Mouse (Mus musculus): ENCODE results near the gene Insrr. TPM values are rescaled to one million over a fixed set of nuclear protein-coding genes. Genes with fewer than 3 reads are reported as not detected.
A peak's percentile ranks its signal among the peaks of the same experiment; 100 is the strongest.

The Insrr gene
- polyA plus RNA-seq, 1 experiment from 2014 or later: 1.2 TPM

DNA sequence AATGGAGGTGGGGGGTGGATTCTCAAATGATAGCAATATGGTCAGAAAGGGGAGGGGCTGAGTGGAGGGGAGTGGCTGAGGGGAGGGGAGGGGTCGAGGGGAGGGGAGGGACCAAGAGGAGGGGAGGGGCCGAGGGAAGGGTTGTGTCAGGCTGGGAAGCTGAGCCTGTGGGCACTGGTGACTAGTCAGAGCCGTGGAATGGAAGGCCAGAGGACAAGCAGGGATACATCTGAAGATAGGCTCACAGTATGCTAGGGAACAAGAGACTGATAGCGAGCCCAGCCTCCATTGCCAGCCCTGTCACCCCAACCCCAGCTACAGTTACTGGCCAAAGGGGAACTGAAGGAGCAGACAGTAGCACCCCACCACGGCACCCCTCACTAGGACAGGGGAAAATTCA is 38.1 kb upstream of the Insrr start:
- Histone ChIP-seq H3K9ac (ENCODE audit: low read depth, low read length) (no peak overlapping the region), H3K4me1 (ENCODE audit: control insufficient read depth, insufficient read depth, low read length) (peaks cover 31% of the 10 kb centered on the region), H3K9me3 (ENCODE audit: control insufficient read depth, low read length) (no peaks in the 10 kb centered on the region), H3K4me2 (ENCODE audit: low read depth, low read length) (no peak overlapping the region), H3K4me3 (ENCODE audit: low read depth, low read length) (no peak overlapping the region), H3K27me3 (replicated peaks; ENCODE audit: control insufficient read depth, insufficient read depth, low read length) (0 out of 2 replicates have a peak, but pooled peaks cover 2% of the 10 kb centered on the region), H3K36me3 (ENCODE audit: control insufficient read depth, insufficient read depth, low read length) (peaks cover 11% of the 10 kb centered on the region; the same call in 1 of the 2 replicates), H3K27ac (replicated peaks; ENCODE audit: low read depth, low read length) (no peak overlapping the region)
- DNase-seq (ENCODE audit: low spot score): no peak
- 46% methylated on average over 4 of the region's 5 CpGs for WGBS
- ATAC-seq (ENCODE audit: low read depth): no peak

DNA sequence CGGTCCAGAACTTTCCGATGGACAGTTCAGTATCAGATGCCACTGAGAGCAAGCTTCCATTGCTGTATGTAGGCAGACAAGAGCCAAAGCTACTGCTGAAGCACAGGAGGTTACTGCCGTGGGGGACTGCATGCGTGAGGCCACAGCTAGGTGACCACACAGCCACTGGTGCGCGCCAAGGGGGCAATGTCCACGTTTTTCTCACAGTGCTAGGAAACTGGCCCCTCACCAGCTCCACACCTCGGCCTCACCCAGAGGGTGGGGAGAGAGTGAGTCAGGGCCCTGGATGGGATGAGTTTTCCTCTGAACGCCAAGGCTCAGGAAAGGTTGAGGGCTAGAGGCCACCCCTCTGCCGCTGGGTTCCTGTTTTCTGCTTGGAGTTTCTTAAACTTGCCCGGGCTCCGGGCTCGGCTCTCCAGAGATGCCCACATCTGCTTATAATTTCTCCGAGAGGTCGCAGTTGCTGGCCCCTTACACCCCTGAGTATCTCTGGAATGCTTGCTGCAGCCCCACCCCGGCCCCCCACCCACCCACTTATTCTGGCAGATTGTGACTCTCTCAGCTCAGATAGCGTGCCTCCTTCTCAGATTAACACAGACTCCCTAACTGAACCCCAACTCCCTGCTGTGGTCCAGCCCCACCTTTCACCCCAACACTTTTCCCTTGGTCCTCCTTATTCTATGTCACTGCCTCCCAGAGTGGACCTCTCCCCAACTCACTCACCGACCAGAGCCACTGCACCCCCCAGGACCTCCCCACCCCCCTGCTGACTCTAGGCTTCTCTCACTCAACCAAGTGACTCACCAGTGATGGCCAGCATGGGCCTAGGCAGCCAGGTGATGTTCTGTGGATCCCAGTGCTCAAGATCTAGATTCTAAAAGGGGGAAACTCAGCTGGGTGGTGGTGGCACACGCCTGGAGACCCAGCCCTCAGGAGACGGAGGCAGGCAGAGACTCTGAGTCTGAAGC is 35.1 kb upstream of the Insrr start:
- 0 out of 2 replicates have a peak, but pooled peaks cover 2% of the 10 kb centered on the region for H3K27me3 ChIP-seq (replicated peaks; ENCODE audit: control insufficient read depth, insufficient read depth, low read length)
- 44% methylated on average over 19 of the region's 20 CpGs for WGBS
- H3K27ac ChIP-seq (replicated peaks; ENCODE audit: low read depth, low read length): peak overlapping the region; percentile 75
- H3K9ac ChIP-seq (ENCODE audit: low read depth, low read length): peak overlapping the region; percentile 34; the same call in 1 of the 2 replicates
- DNase-seq (ENCODE audit: low spot score) (no peak), ATAC-seq (ENCODE audit: low read depth) (no peak)
- H3K4me1 ChIP-seq (ENCODE audit: control insufficient read depth, insufficient read depth, low read length): peaks cover 42% of the 10 kb centered on the region
- H3K36me3 ChIP-seq (ENCODE audit: control insufficient read depth, insufficient read depth, low read length): no peaks in the 10 kb centered on the region
- peak overlapping the region; percentile 18 for H3K4me2 ChIP-seq (ENCODE audit: low read depth, low read length)
- H3K9me3 ChIP-seq (ENCODE audit: control insufficient read depth, low read length): no peaks in the 10 kb centered on the region
- H3K4me3 ChIP-seq (ENCODE audit: low read depth, low read length): no peak overlapping the region

DNA sequence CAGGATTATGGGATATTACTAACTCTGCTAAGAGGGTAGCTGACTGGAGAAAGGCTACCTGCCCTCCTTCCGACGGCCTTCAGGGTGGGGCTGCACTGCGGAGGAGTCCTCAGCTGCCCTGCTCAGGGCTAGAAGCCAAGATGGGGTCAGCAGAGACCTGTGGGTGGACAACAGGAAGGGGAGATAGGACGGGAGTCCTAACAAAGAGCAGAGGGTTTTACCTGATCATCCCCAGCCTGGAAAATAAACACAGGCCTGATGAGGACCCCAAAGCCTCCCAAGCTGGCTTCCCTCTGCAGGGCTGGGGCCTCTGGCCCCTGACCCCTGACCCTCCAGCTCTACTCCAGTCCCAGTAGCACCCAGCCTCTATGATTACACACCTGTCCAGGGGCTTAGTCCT is 33.5 kb upstream of the Insrr start:
- peaks cover 55% of the 10 kb centered on the region for H3K4me1 ChIP-seq (ENCODE audit: control insufficient read depth, insufficient read depth, low read length)
- no peak overlapping the region for H3K4me3 ChIP-seq (ENCODE audit: low read depth, low read length)
- no peak for DNase-seq (ENCODE audit: low spot score)
- H3K27me3 ChIP-seq (replicated peaks; ENCODE audit: control insufficient read depth, insufficient read depth, low read length): no peaks in the 10 kb centered on the region
- H3K36me3 ChIP-seq (ENCODE audit: control insufficient read depth, insufficient read depth, low read length): no peaks in the 10 kb centered on the region
- peak overlapping the region; percentile 87 for H3K27ac ChIP-seq (replicated peaks; ENCODE audit: low read depth, low read length)
- no peaks in the 10 kb centered on the region for H3K9me3 ChIP-seq (ENCODE audit: control insufficient read depth, low read length)
- ATAC-seq (ENCODE audit: low read depth): no peak
- WGBS: 40% methylated on average over 4 of the region's 4 CpGs
- peak overlapping the region; percentile 41 for H3K4me2 ChIP-seq (ENCODE audit: low read depth, low read length)
- H3K9ac ChIP-seq (ENCODE audit: low read depth, low read length): 0 out of 2 replicates have a peak overlapping the region, but pooled peaks have one; percentile 20

DNA sequence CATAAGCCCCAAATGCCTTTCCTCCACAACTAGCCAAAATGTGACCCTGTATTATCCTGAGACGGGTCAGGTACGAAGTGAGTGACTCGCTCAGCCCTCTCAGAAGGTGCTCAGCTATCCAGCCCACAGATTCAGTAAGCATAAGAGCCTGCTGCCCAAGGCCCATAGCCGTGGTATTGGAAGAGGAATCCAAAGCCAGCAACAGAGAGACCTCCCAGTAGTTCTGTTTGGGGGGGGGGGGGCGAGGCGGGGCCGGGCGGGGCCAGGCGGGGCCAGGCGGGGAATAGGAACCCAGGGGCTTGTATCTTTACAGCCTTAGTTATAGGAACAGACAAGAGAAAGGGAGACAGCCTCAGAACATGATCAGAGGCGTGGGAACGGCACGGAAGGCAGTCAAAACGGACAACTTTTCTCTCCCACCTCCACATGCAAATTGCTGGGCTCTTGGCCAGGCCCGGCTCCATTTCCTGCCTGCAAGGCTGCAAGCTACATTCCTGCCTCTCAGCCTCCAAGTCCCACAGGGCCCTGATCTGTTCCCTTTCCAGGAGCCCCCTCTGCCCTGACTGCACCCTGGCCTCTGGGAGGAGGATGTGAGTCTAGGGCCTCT is 33.0 kb upstream of the Insrr start:
- peak overlapping the region; percentile 87 for H3K27ac ChIP-seq (replicated peaks; ENCODE audit: low read depth, low read length)
- H3K36me3 ChIP-seq (ENCODE audit: control insufficient read depth, insufficient read depth, low read length): no peaks in the 10 kb centered on the region
- peaks cover 55% of the 10 kb centered on the region for H3K4me1 ChIP-seq (ENCODE audit: control insufficient read depth, insufficient read depth, low read length)
- H3K4me2 ChIP-seq (ENCODE audit: low read depth, low read length): peak overlapping the region; percentile 41
- 0 out of 2 replicates have a peak overlapping the region, but pooled peaks have one; percentile 20 for H3K9ac ChIP-seq (ENCODE audit: low read depth, low read length)
- H3K9me3 ChIP-seq (ENCODE audit: control insufficient read depth, low read length): no peaks in the 10 kb centered on the region
- H3K27me3 ChIP-seq (replicated peaks; ENCODE audit: control insufficient read depth, insufficient read depth, low read length): no peaks in the 10 kb centered on the region
- ATAC-seq (ENCODE audit: low read depth): peak; percentile 78
- 12% methylated on average over 13 of the region's 15 CpGs for WGBS
- H3K4me3 ChIP-seq (ENCODE audit: low read depth, low read length): peak overlapping the region; percentile 4; the same call in 1 of the 2 replicates
- peak; percentile 95 for DNase-seq (ENCODE audit: low spot score)

DNA sequence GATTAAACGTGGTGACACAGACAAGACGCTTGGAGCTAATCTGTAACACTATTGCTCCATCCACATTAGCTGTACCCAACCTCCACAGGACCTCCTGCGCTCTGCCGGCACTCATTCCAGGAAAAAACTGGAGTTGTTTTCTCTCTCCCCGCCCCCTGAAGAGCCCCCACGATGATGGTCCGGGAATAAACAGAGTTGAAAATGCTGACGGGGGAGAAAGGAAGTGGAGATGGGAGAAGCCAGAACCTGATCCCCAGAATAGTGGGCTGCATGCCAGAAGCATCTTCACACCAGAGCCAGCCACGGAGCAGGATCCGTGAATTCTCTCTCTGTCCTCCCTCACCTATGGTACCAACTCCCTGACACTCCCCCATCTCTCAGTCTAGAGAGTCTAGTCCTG is 32.2 kb upstream of the Insrr start:
- peak; percentile 82 for DNase-seq (ENCODE audit: low spot score)
- Histone ChIP-seq H3K9me3 (ENCODE audit: control insufficient read depth, low read length) (no peaks in the 10 kb centered on the region), H3K36me3 (ENCODE audit: control insufficient read depth, insufficient read depth, low read length) (no peaks in the 10 kb centered on the region), H3K4me1 (ENCODE audit: control insufficient read depth, insufficient read depth, low read length) (peaks cover 55% of the 10 kb centered on the region), H3K27ac (replicated peaks; ENCODE audit: low read depth, low read length) (peak overlapping the region; percentile 87), H3K27me3 (replicated peaks; ENCODE audit: control insufficient read depth, insufficient read depth, low read length) (no peaks in the 10 kb centered on the region), H3K9ac (ENCODE audit: low read depth, low read length) (no peak overlapping the region), H3K4me2 (ENCODE audit: low read depth, low read length) (peak overlapping the region; percentile 41), H3K4me3 (ENCODE audit: low read depth, low read length) (no peak overlapping the region)
- 18% methylated on average over 10 of the region's 10 CpGs for WGBS
- ATAC-seq (ENCODE audit: low read depth): peak; percentile 19

DNA sequence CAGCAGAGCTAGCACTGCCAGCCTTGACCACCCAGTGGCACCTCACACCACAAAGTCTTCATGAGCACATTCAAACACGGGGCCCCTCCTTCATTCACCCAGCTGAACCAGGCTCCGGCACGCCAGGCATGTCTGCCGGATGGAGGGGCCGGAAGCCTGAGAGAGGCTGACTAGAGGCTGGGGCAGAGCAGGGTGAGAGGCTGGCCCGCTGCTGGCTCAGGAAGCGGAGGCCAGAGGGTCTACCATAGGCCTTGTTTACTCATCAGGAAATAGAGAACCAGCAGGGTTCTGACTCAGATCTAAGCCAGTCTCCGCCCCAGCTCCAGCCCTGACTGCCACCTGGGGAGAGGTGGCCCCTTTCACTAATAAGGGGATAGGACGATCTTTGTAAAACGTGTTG is 31.7 kb upstream of the Insrr start:
- ATAC-seq (ENCODE audit: low read depth): peak; percentile 3; the same call in 1 of the 2 replicates
- WGBS: 18% methylated on average over 10 of the region's 10 CpGs
- peak overlapping the region; percentile 87 for H3K27ac ChIP-seq (replicated peaks; ENCODE audit: low read depth, low read length)
- no peak for DNase-seq (ENCODE audit: low spot score)
- no peaks in the 10 kb centered on the region for H3K9me3 ChIP-seq (ENCODE audit: control insufficient read depth, low read length)
- H3K4me1 ChIP-seq (ENCODE audit: control insufficient read depth, insufficient read depth, low read length): peaks cover 55% of the 10 kb centered on the region
- peak overlapping the region; percentile 41 for H3K4me2 ChIP-seq (ENCODE audit: low read depth, low read length)
- H3K36me3 ChIP-seq (ENCODE audit: control insufficient read depth, insufficient read depth, low read length): no peaks in the 10 kb centered on the region
- H3K9ac ChIP-seq (ENCODE audit: low read depth, low read length): no peak overlapping the region
- H3K27me3 ChIP-seq (replicated peaks; ENCODE audit: control insufficient read depth, insufficient read depth, low read length): no peaks in the 10 kb centered on the region
- no peak overlapping the region for H3K4me3 ChIP-seq (ENCODE audit: low read depth, low read length)

DNA sequence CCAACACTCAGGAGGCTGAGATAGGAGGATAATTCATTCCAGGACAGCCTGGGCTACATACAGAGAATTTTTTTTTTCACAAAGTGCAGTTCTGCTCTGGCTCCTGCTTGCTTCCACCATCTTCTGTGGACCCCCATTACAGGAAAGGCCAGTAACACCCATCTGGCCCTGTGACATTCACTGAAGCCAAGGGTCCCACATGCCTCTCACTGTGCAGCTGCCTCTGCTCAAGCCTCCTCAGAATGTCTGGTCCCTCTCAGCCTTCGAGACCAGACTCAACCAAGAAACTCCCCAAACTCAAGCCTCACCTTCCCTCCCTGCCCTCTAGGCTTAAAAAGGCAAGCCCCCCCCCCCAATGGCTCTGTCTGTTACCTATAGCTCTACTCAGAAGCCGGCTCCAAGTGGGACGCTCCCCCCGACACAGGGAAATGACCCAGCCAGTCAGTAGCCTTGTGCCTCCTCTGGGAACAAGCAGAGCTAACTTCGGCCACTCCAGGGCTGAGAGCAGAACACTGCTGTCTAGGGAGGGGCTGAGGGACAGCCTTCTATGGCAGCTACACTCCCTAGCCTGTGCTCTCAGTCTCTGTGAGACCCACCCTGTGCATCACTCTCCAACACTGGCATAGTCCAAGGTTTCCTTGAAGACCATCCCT is 31.0 kb upstream of the Insrr start:
- H3K36me3 ChIP-seq (ENCODE audit: control insufficient read depth, insufficient read depth, low read length): no peaks in the 10 kb centered on the region
- H3K9ac ChIP-seq (ENCODE audit: low read depth, low read length): no peak overlapping the region
- 0 out of 2 replicates have a peak overlapping the region, but pooled peaks have one; percentile 2 for H3K4me2 ChIP-seq (ENCODE audit: low read depth, low read length)
- H3K27ac ChIP-seq (replicated peaks; ENCODE audit: low read depth, low read length): peak overlapping the region; percentile 87
- 72% methylated on average over 5 of the region's 5 CpGs for WGBS
- ATAC-seq (ENCODE audit: low read depth) (no peak), DNase-seq (ENCODE audit: low spot score) (no peak)
- no peaks in the 10 kb centered on the region for H3K9me3 ChIP-seq (ENCODE audit: control insufficient read depth, low read length)
- no peak overlapping the region for H3K4me3 ChIP-seq (ENCODE audit: low read depth, low read length)
- H3K4me1 ChIP-seq (ENCODE audit: control insufficient read depth, insufficient read depth, low read length): peaks cover 55% of the 10 kb centered on the region
- H3K27me3 ChIP-seq (replicated peaks; ENCODE audit: control insufficient read depth, insufficient read depth, low read length): no peaks in the 10 kb centered on the region

DNA sequence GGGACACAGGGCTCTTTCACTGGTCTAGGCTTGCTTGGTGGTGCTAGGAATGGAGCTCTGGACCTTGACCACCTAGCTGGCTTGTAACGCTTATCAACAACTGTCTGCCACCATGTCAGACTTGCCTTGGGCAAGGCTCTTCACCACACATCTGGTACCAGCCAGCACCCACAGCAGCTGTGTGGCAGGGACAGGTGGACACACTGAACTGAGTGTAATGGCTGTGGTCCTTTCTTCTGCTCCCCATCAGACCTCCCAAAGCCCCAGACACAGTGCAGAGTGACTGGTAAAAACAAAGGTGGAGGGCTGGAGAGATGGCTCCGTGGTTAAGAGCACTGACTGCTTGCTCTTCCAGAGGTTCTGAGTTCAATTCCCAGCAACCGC is 30.5 kb upstream of the Insrr start:
- H3K4me3 ChIP-seq (ENCODE audit: low read depth, low read length): no peak overlapping the region
- H3K27ac ChIP-seq (replicated peaks; ENCODE audit: low read depth, low read length): no peak overlapping the region
- peaks cover 53% of the 10 kb centered on the region for H3K4me1 ChIP-seq (ENCODE audit: control insufficient read depth, insufficient read depth, low read length)
- no peaks in the 10 kb centered on the region for H3K9me3 ChIP-seq (ENCODE audit: control insufficient read depth, low read length)
- no peak for ATAC-seq (ENCODE audit: low read depth)
- no peaks in the 10 kb centered on the region for H3K36me3 ChIP-seq (ENCODE audit: control insufficient read depth, insufficient read depth, low read length)
- 81% methylated on average over 3 of the region's 3 CpGs for WGBS
- no peak for DNase-seq (ENCODE audit: low spot score)
- H3K4me2 ChIP-seq (ENCODE audit: low read depth, low read length): 0 out of 2 replicates have a peak overlapping the region, but pooled peaks have one; percentile 2
- H3K9ac ChIP-seq (ENCODE audit: low read depth, low read length): no peak overlapping the region
- H3K27me3 ChIP-seq (replicated peaks; ENCODE audit: control insufficient read depth, insufficient read depth, low read length): no peaks in the 10 kb centered on the region
